ENCODE assay signal across 11 mouse cellular contexts in genomic region chr1:155211017-155211416, GRCm38 (mm10). TPM values are rescaled to one million over a fixed set of nuclear protein-coding genes. Genes with fewer than 3 reads are reported as not detected.
A peak's percentile ranks its signal among the peaks of the same experiment; 100 is the strongest.
DNase-seq lines count a peak whose midpoint lies in the region; ATAC-seq and TF ChIP-seq lines count a peak whose summit lies in the region.
"Had no signal": no experiment of that assay in that cellular context is flagged by ENCODE, and none has a peak within 500 bp of the region (broad histone marks: within the 10 kb centered on the region; RNA-seq: fewer than 3 reads in every experiment).

No protein-coding gene starts in this region.

- no peak for DNase-seq in forebrain, postnatal 0 days
- peak; percentile 21 for DNase-seq in kidney, adult 9 months
- DNase-seq in kidney, adult 11 months = no peak
- peak; percentile 69 for DNase-seq in embryonic facial prominence, embryonic 10.5 days (ENCODE audit: low spot score)
- DNase-seq in testis, postnatal 14 days (ENCODE audit: low spot score) = no peak
- DNase-seq: B cell, adult 2 months had no signal

- peaks cover 64% of the 10 kb centered on the region for H3K4me1 ChIP-seq in forebrain, embryonic 12.5 days
- H3K4me1 ChIP-seq in forebrain, postnatal 0 days (ENCODE audit: insufficient read depth) = peaks cover 20% of the 10 kb centered on the region
- H3K4me1 ChIP-seq in embryonic facial prominence, embryonic 10.5 days = peaks cover 72% of the 10 kb centered on the region
- H3K4me1 ChIP-seq in limb, embryonic 13.5 days = peaks cover 66% of the 10 kb centered on the region
- H3K4me1 ChIP-seq: liver, embryonic 15.5 days had no signal

- 0 out of 2 replicates have a peak overlapping the region, but pooled peaks have one; percentile 16 for H3K27ac ChIP-seq in forebrain, embryonic 12.5 days
- no peak overlapping the region for H3K27ac ChIP-seq in forebrain, postnatal 0 days (ENCODE audit: low read depth, low read length)
- peak overlapping the region; percentile 88 for H3K27ac ChIP-seq in embryonic facial prominence, embryonic 10.5 days (replicated peaks)
- no peak overlapping the region for H3K27ac ChIP-seq in limb, embryonic 13.5 days
- H3K27ac ChIP-seq: liver, embryonic 15.5 days had no signal

- H3K9ac ChIP-seq in forebrain, embryonic 12.5 days = no peak overlapping the region
- no peak overlapping the region for H3K9ac ChIP-seq in forebrain, postnatal 0 days
- peak overlapping the region; percentile 6; the same call in 1 of the 2 replicates for H3K9ac ChIP-seq in limb, embryonic 13.5 days
- H3K9ac ChIP-seq: liver, embryonic 15.5 days had no signal

- peaks cover 15% of the 10 kb centered on the region for H3K36me3 ChIP-seq in forebrain, embryonic 12.5 days (replicated peaks)
- H3K36me3 ChIP-seq in forebrain, postnatal 0 days (ENCODE audit: insufficient read depth) = peaks cover 10% of the 10 kb centered on the region; the same call in 1 of the 2 replicates
- H3K36me3 ChIP-seq in embryonic facial prominence, embryonic 10.5 days (replicated peaks) = peaks cover 19% of the 10 kb centered on the region
- peaks cover 14% of the 10 kb centered on the region for H3K36me3 ChIP-seq in limb, embryonic 13.5 days
- H3K36me3 ChIP-seq: liver, embryonic 15.5 days had no signal

- no peak for ATAC-seq in forebrain, embryonic 12.5 days (ENCODE audit: low FRiP score)
- no peak for ATAC-seq in forebrain, postnatal 0 days
- no peak for ATAC-seq in limb, embryonic 13.5 days (ENCODE audit: low FRiP score, low read depth)
- no peak for ATAC-seq in CD4-positive, CD25-positive, alpha-beta regulatory T cell, adult 4 months

- H3K4me2 ChIP-seq in forebrain, embryonic 12.5 days = no peak overlapping the region
- H3K4me2 ChIP-seq in forebrain, postnatal 0 days (ENCODE audit: low read depth) = no peak overlapping the region
- no peak overlapping the region for H3K4me2 ChIP-seq in limb, embryonic 13.5 days (replicated peaks)
- H3K4me2 ChIP-seq: liver, embryonic 15.5 days had no signal

- no peak overlapping the region for H3K4me3 ChIP-seq in forebrain, embryonic 12.5 days (replicated peaks)
- H3K4me3 ChIP-seq in forebrain, postnatal 0 days (ENCODE audit: low read depth, low read length) = no peak overlapping the region
- no peak overlapping the region; the same call in 1 of the 2 replicates for H3K4me3 ChIP-seq in embryonic facial prominence, embryonic 10.5 days
- H3K4me3 ChIP-seq in limb, embryonic 13.5 days = no peak overlapping the region
- H3K4me3 ChIP-seq: liver, embryonic 15.5 days had no signal

- no peak for TF ChIP-seq CTCF in forebrain, postnatal 0 days (IDR thresholded peaks at IDR 0.05; ENCODE audit: low read depth)

- 44% methylated on average over 7 of the region's 7 CpGs for WGBS in forebrain, embryonic 12.5 days
- 57% methylated on average over 7 of the region's 7 CpGs for WGBS in forebrain, postnatal 0 days
- WGBS in embryonic facial prominence, embryonic 10.5 days = 16% methylated on average over 7 of the region's 7 CpGs
- WGBS in limb, embryonic 13.5 days = 14% methylated on average over 7 of the region's 7 CpGs

- no peaks in the 10 kb centered on the region for H3K9me3 ChIP-seq in forebrain, embryonic 12.5 days
- H3K9me3 ChIP-seq in forebrain, postnatal 0 days (ENCODE audit: low read length) = no peaks in the 10 kb centered on the region
- H3K9me3 ChIP-seq in embryonic facial prominence, embryonic 10.5 days = no peaks in the 10 kb centered on the region
- H3K9me3 ChIP-seq in limb, embryonic 13.5 days = no peaks in the 10 kb centered on the region
- H3K9me3 ChIP-seq: liver, embryonic 15.5 days had no signal

- no peaks in the 10 kb centered on the region for H3K27me3 ChIP-seq in forebrain, embryonic 12.5 days
- H3K27me3 ChIP-seq in forebrain, postnatal 0 days (ENCODE audit: insufficient read depth, low read length) = no peaks in the 10 kb centered on the region
- H3K27me3 ChIP-seq in embryonic facial prominence, embryonic 10.5 days (replicated peaks; ENCODE audit: low read depth, poor library complexity, severe bottlenecking) = no peaks in the 10 kb centered on the region
- no peaks in the 10 kb centered on the region for H3K27me3 ChIP-seq in limb, embryonic 13.5 days
- H3K27me3 ChIP-seq: liver, embryonic 15.5 days had no signal

RNA-seq across cellular contexts. Expression of gene BC034090, which starts 33.2 kb away (rescaled TPM):
- 2.9 and 4.5 TPM in 2 replicates for polyA plus RNA-seq in forebrain, embryonic 12.5 days (2016; fragmentation: Nextera tagmentation; extraction: Ambion mirVana)
- 7.4 and 9.9 TPM in 2 replicates for total RNA-seq in forebrain, postnatal 0 days (2014; rRNA removed)
- 1.4 and 2.5 TPM in 2 replicates for polyA plus RNA-seq in forebrain, postnatal 0 days (2015; fragmentation: Nextera tagmentation; extraction: Ambion mirVana)
- polyA plus RNA-seq in embryonic facial prominence, embryonic 10.5 days (2016; fragmentation: Nextera tagmentation; extraction: Ambion mirVana) = 5.3 and 5.7 TPM in 2 replicates
- polyA plus RNA-seq in limb, embryonic 13.5 days (2015; fragmentation: Nextera tagmentation; extraction: Ambion mirVana) = 8.5 and 9.1 TPM in 2 replicates
- under 1 TPM; 0.29 to 0.32 TPM for polyA plus RNA-seq in CD4-positive, CD25-positive, alpha-beta regulatory T cell, adult 4 months (2017; shearing (Covaris generic))
- total RNA-seq: neutrophil, adult 5-6 weeks had no signal

RNA-seq across cellular contexts. Expression of gene Stx6, which starts 52.5 kb away (rescaled TPM):
- 113 and 124 TPM in 2 replicates for polyA plus RNA-seq in forebrain, embryonic 12.5 days (2016; fragmentation: Nextera tagmentation; extraction: Ambion mirVana)
- 120 and 122 TPM in 2 replicates for total RNA-seq in forebrain, postnatal 0 days (2014; rRNA removed)
- 89.2 and 97.5 TPM in 2 replicates for polyA plus RNA-seq in forebrain, postnatal 0 days (2015; fragmentation: Nextera tagmentation; extraction: Ambion mirVana)
- polyA plus RNA-seq in embryonic facial prominence, embryonic 10.5 days (2016; fragmentation: Nextera tagmentation; extraction: Ambion mirVana) = 85.0 and 88.9 TPM in 2 replicates
- 89.3 and 98.1 TPM in 2 replicates for polyA plus RNA-seq in limb, embryonic 13.5 days (2015; fragmentation: Nextera tagmentation; extraction: Ambion mirVana)
- polyA plus RNA-seq in CD4-positive, CD25-positive, alpha-beta regulatory T cell, adult 4 months (2017; shearing (Covaris generic)) = 10 to 100 TPM; 50.0 to 58.4 TPM

Comparison
In these comparisons a context has a peak if more than half of its experiments do, and no peak if none do; other contexts are left out.
1. H3K27ac ChIP-seq: peak in forebrain, embryonic 12.5 days (single experiment) and embryonic facial prominence, embryonic 10.5 days (single experiment); none in forebrain, postnatal 0 days (single experiment) and limb, embryonic 13.5 days (single experiment).
2. DNase-seq: peak in kidney, adult 9 months (single experiment) and embryonic facial prominence, embryonic 10.5 days (single experiment); none in forebrain, postnatal 0 days (single experiment), kidney, adult 11 months (single experiment) and testis, postnatal 14 days (single experiment).